ENCODE assay signal across 8 mouse cellular contexts in the genomic region with DNA sequence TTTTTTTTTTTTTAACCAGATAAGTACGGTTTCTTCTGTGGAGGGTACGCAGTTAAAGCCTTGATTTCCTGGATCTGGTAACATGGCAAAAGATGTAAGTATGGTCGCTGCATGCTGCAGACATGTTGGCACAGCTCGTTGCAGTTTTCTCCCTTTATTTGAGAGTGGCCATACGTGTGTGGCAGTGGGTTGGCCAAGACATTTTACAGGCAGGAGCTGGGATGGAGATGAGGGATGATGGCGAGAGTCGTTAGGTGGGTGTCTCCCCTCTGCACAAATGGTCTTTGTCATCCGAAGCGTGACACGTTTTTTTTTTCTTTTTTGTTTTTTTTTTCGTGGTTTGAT. TPM values are rescaled to one million over a fixed set of nuclear protein-coding genes. Genes with fewer than 3 reads are reported as not detected.
DNase-seq lines count a peak whose midpoint lies in the region; ATAC-seq and TF ChIP-seq lines count a peak whose summit lies in the region.

No protein-coding gene starts in this region.

- H3K9ac ChIP-seq in lung, embryonic 14.5 days, result peak overlapping the region; percentile 95
- peak overlapping the region; percentile 99 for H3K9ac ChIP-seq in embryonic facial prominence, embryonic 12.5 days

- DNase-seq in lung, embryonic 14.5 days, result peak; percentile 38
- DNase-seq in lung, postnatal 10 days, result no peak
- no peak for DNase-seq in limb, embryonic 10.5 days (ENCODE audit: low spot score)
- DNase-seq in ovary, postnatal 36 days (ENCODE audit: low spot score), result no peak
- DNase-seq in urinary bladder, postnatal 25 days (ENCODE audit: low spot score), result no peak
- no peak for DNase-seq in left cerebral cortex, postnatal 36 days (ENCODE audit: low spot score in 2 of 2)

- no peak for TF ChIP-seq CTCF in lung, embryonic 14.5 days (IDR thresholded peaks at IDR 0.05; ENCODE audit: low read depth)
- no peak for TF ChIP-seq CTCF in olfactory bulb, adult 2 months (IDR thresholded peaks at IDR 0.05; ENCODE audit: insufficient read depth, low read depth, low read length)

- H3K4me3 ChIP-seq in lung, embryonic 14.5 days (ENCODE audit: low read depth, low read length), result peak overlapping the region; percentile 88
- peak overlapping the region; percentile 97 for H3K4me3 ChIP-seq in embryonic facial prominence, embryonic 12.5 days
- peak overlapping the region; percentile 96 for H3K4me3 ChIP-seq in limb, embryonic 10.5 days
- peak overlapping the region; percentile 22 for H3K4me3 ChIP-seq in olfactory bulb, adult 2 months (ENCODE audit: insufficient read depth, low read depth, low read length)

- 3% methylated on average over 11 of the region's 11 CpGs for WGBS in lung, embryonic 14.5 days
- WGBS in embryonic facial prominence, embryonic 12.5 days, result 3% methylated on average over 11 of the region's 11 CpGs
- 10% methylated on average over 11 of the region's 11 CpGs for WGBS in limb, embryonic 10.5 days
- 10% methylated on average over 11 of the region's 11 CpGs for WGBS in olfactory bulb, adult 2 months

- H3K4me1 ChIP-seq in lung, embryonic 14.5 days (ENCODE audit: insufficient read depth), result peaks cover 5% of the 10 kb centered on the region
- H3K4me1 ChIP-seq in embryonic facial prominence, embryonic 12.5 days, result peaks cover 17% of the 10 kb centered on the region
- peaks cover 29% of the 10 kb centered on the region for H3K4me1 ChIP-seq in limb, embryonic 10.5 days
- H3K4me1 ChIP-seq in olfactory bulb, adult 2 months (ENCODE audit: control insufficient read depth, insufficient read depth, low read length), result peaks cover 14% of the 10 kb centered on the region

- ATAC-seq in lung, embryonic 14.5 days (ENCODE audit: insufficient read depth), result no peak
- no peak for ATAC-seq in embryonic facial prominence, embryonic 12.5 days (ENCODE audit: insufficient number of reproducible peaks, insufficient read depth, low FRiP score, low TSS enrichment)

- H3K4me2 ChIP-seq in lung, embryonic 14.5 days, result peak overlapping the region; percentile 73
- H3K4me2 ChIP-seq in embryonic facial prominence, embryonic 12.5 days (replicated peaks), result peak overlapping the region; percentile 81

- peaks cover 46% of the 10 kb centered on the region for H3K36me3 ChIP-seq in lung, embryonic 14.5 days (ENCODE audit: insufficient read depth)
- H3K36me3 ChIP-seq in embryonic facial prominence, embryonic 12.5 days, result peaks cover 33% of the 10 kb centered on the region
- peaks cover 46% of the 10 kb centered on the region for H3K36me3 ChIP-seq in limb, embryonic 10.5 days

- H3K9me3 ChIP-seq in lung, embryonic 14.5 days (ENCODE audit: low read depth, low read length), result no peaks in the 10 kb centered on the region
- no peaks in the 10 kb centered on the region for H3K9me3 ChIP-seq in embryonic facial prominence, embryonic 12.5 days
- H3K9me3 ChIP-seq in limb, embryonic 10.5 days (replicated peaks), result no peaks in the 10 kb centered on the region

- no peak for TF ChIP-seq POLR2A in olfactory bulb, adult 2 months (IDR thresholded peaks at IDR 0.05; ENCODE audit: insufficient read depth, low read depth, low read length)

- intact Hi-C loops in left cerebral cortex, postnatal 36 days (cut with DNase I), result loop anchor here (2.0 kb wide), 1 partner anchor 51 kb away; a partner anchor contains a TSS

- H3K27me3 ChIP-seq in lung, embryonic 14.5 days (ENCODE audit: insufficient read depth, low read length), result no peaks in the 10 kb centered on the region
- H3K27me3 ChIP-seq in embryonic facial prominence, embryonic 12.5 days, result no peaks in the 10 kb centered on the region
- no peaks in the 10 kb centered on the region for H3K27me3 ChIP-seq in limb, embryonic 10.5 days (ENCODE audit: low read depth, poor library complexity, severe bottlenecking)

- no peak overlapping the region for H3K27ac ChIP-seq in lung, embryonic 14.5 days (ENCODE audit: low read depth)
- H3K27ac ChIP-seq in embryonic facial prominence, embryonic 12.5 days, result no peak overlapping the region
- H3K27ac ChIP-seq in limb, embryonic 10.5 days, result peak overlapping the region; percentile 97
- no peak overlapping the region for H3K27ac ChIP-seq in olfactory bulb, adult 2 months (ENCODE audit: insufficient read depth, low read depth, low read length)

RNA-seq across cellular contexts. Expression of a gene that starts 1.1 kb away (rescaled TPM):
- polyA plus RNA-seq in lung, embryonic 14.5 days (2014; fragmentation: Nextera tagmentation; extraction: Ambion mirVana), result 216 and 219 TPM in 2 replicates
- 174 and 176 TPM in 2 replicates for polyA plus RNA-seq in embryonic facial prominence, embryonic 12.5 days (2016; fragmentation: Nextera tagmentation; extraction: Ambion mirVana)
- 183 and 197 TPM in 2 replicates for polyA plus RNA-seq in limb, embryonic 10.5 days (2016; fragmentation: Nextera tagmentation; extraction: Ambion mirVana)
- polyA plus RNA-seq in olfactory bulb, adult 2 months (2012; ENCODE audit: insufficient read depth, insufficient read length, low replicate concordance, missing spikeins), result not detected in 2 replicates
- 10 to 100 TPM; 55.8 to 69.5 TPM for total RNA-seq in left cerebral cortex, postnatal 36 days (2021)

RNA-seq across cellular contexts. Expression of a gene that starts 51.6 kb away (rescaled TPM):
- 36.8 and 44.0 TPM in 2 replicates for polyA plus RNA-seq in lung, embryonic 14.5 days (2014; fragmentation: Nextera tagmentation; extraction: Ambion mirVana)
- polyA plus RNA-seq in embryonic facial prominence, embryonic 12.5 days (2016; fragmentation: Nextera tagmentation; extraction: Ambion mirVana), result 54.2 TPM in 2 replicates
- polyA plus RNA-seq in limb, embryonic 10.5 days (2016; fragmentation: Nextera tagmentation; extraction: Ambion mirVana), result 32.1 and 37.5 TPM in 2 replicates
- polyA plus RNA-seq in olfactory bulb, adult 2 months (2012; ENCODE audit: insufficient read depth, insufficient read length, low replicate concordance, missing spikeins), result not detected in 2 replicates
- 10 to 100 TPM; 49.8 to 50.7 TPM for total RNA-seq in left cerebral cortex, postnatal 36 days (2021)

RNA-seq across cellular contexts. Expression of a gene that starts 51.7 kb away (rescaled TPM):
- polyA plus RNA-seq in lung, embryonic 14.5 days (2014; fragmentation: Nextera tagmentation; extraction: Ambion mirVana), result 26.2 TPM in 2 replicates
- 33.4 and 34.4 TPM in 2 replicates for polyA plus RNA-seq in embryonic facial prominence, embryonic 12.5 days (2016; fragmentation: Nextera tagmentation; extraction: Ambion mirVana)
- polyA plus RNA-seq in limb, embryonic 10.5 days (2016; fragmentation: Nextera tagmentation; extraction: Ambion mirVana), result 19.9 and 23.3 TPM in 2 replicates
- not detected in 2 replicates for polyA plus RNA-seq in olfactory bulb, adult 2 months (2012; ENCODE audit: insufficient read depth, insufficient read length, low replicate concordance, missing spikeins)
- total RNA-seq in left cerebral cortex, postnatal 36 days (2021), result 10 to 100 TPM; 37.0 to 38.4 TPM

RNA-seq across cellular contexts. Expression of a gene that starts 57.0 kb away (rescaled TPM):
- not detected in 2 replicates for polyA plus RNA-seq in lung, embryonic 14.5 days (2014; fragmentation: Nextera tagmentation; extraction: Ambion mirVana)
- polyA plus RNA-seq in embryonic facial prominence, embryonic 12.5 days (2016; fragmentation: Nextera tagmentation; extraction: Ambion mirVana), result not detected in 2 replicates
- not detected in 2 replicates for polyA plus RNA-seq in limb, embryonic 10.5 days (2016; fragmentation: Nextera tagmentation; extraction: Ambion mirVana)
- polyA plus RNA-seq in olfactory bulb, adult 2 months (2012; ENCODE audit: insufficient read depth, insufficient read length, low replicate concordance, missing spikeins), result not detected in 2 replicates
- total RNA-seq in left cerebral cortex, postnatal 36 days (2021), result not detected

Comparison
In these comparisons a context has a peak if more than half of its experiments do, and no peak if none do; other contexts are left out.
1. H3K4me3 ChIP-seq: peak in every context shown above with its lines; median percentile 97 in embryonic facial prominence, embryonic 12.5 days; 96 in limb, embryonic 10.5 days; 88 in lung, embryonic 14.5 days; 22 in olfactory bulb, adult 2 months.
2. RNA of a gene that starts 51.6 kb away (polyA plus RNA-seq): 54.2 TPM in embryonic facial prominence, embryonic 12.5 days, 36.8 to 44.0 TPM in lung, embryonic 14.5 days and 32.1 to 37.5 TPM in limb, embryonic 10.5 days; not detected in olfactory bulb, adult 2 months; every median in the first group is over 10 times any median in the second.
3. RNA of a gene that starts 51.7 kb away (polyA plus RNA-seq): 33.4 to 34.4 TPM in embryonic facial prominence, embryonic 12.5 days, 26.2 TPM in lung, embryonic 14.5 days and 19.9 to 23.3 TPM in limb, embryonic 10.5 days; not detected in olfactory bulb, adult 2 months; every median in the first group is over 10 times any median in the second.